Mouse (Mus musculus) spleen, adult 12 weeks (tissue): ENCODE results near the gene Trmo.

Experiments used
- DNase-seq: peaks from one replicate; pipeline ENCODE4 v3.0.0; 2022; ENCODE audit warnings: low spot score

The Trmo gene

GRCm38 (mm10) chr4:46339026-46339425 lies 50.2 kb downstream of the Trmo start:
- DNase-seq: no peak

DNA sequence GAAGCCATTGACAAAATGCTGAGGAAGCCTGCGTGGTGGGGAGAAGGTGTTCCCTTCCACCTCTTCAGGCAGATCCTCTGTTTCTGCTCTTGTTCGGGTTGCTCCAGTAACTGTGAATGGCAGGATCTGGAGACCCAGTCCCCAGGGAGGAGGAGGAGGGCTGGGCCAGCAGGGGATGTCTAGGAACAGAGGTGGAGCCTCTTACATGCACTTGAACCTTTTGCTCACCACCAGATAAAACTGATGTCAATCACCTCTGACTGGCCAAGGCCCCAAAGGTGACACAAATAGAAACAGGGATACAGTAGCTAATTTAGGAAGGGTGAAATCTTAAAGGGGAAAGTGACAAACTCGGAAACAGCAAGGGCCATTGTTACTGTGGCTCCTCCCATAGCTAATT lies 51.2 kb downstream of the Trmo start:
- no peak for DNase-seq

DNA sequence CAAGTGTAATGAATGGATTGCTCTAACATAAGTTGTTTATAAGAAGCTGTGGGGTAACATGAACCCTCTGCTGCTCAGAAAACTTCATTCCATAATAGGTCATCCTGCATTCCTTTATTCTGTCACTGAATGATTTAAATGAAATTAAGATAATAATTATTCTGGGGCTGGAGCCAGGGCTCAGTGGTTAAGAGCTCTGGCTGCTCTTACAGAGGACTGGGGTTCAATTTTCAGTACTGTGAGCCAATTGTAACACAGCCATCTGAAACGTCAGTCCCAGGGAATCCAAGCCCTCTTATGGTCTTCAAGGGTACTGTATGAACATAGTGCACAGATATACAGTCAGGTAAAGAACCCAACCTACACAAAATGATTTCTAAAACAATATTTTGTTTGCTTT lies 53.4 kb downstream of the Trmo start:
- DNase-seq: no peak

- DNase-seq: no peak
Measured at GRCm38 (mm10) chr4:46328906-46329305, 60.3 kb downstream of the Trmo start.
